Mouse (Mus musculus) fat pad, adult 2 months (tissue): ENCODE data around the gene Ttc9b.
"Not testable (repeated sequence)": the region's sequence is repeated elsewhere in the genome, so short reads cannot be mapped to it uniquely, and the experiment has no call there.

Experiments
- DNase-seq: peaks from one replicate; pipeline ENCODE4 v3.0.0-alpha.2; 2011; ENCODE audit warnings: low read depth, low spot score; ENCODE audit errors: extremely low read depth

Ttc9b gene

DNA sequence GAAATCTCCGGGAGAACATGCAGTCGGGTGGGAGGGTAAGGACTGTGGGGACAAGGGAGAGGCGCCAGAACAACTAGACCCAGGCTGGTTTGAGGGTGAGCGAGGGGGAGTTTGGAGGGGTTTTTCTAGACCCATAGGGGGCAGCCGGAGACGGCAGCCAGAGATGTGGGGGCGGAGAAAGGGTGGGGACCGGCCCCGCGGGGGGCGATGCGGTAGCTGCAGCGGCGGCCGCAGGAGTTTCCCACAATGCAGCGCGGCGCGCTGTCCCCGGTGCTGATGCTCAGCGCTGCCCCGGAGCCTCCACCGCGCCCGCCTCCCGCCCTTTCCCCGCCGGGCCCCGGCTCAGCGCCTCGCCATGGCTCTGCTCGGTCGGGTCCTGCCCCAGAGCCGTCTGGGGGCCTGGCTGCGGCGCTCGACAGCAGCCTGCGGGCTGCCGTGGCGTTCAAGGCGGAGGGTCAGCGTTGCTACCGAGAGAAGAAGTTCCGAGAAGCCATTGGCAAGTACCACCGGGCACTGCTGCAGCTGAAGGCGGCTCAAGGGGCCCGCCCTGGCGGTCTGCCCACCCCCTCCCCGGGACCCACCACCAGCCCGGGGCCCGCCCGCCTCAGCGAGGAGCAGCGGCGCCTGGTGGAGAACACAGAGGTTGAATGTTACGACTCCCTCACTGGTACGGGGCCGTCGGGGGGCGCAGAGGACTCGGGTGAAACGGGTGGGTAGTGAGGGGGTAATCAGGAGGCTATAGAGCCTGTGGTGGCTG lies at the start of gene Ttc9b:
Ttc9b (plus strand) TSS at position 235 of the 757 bp plus-strand sequence.
- DNase-seq = no peak

DNA sequence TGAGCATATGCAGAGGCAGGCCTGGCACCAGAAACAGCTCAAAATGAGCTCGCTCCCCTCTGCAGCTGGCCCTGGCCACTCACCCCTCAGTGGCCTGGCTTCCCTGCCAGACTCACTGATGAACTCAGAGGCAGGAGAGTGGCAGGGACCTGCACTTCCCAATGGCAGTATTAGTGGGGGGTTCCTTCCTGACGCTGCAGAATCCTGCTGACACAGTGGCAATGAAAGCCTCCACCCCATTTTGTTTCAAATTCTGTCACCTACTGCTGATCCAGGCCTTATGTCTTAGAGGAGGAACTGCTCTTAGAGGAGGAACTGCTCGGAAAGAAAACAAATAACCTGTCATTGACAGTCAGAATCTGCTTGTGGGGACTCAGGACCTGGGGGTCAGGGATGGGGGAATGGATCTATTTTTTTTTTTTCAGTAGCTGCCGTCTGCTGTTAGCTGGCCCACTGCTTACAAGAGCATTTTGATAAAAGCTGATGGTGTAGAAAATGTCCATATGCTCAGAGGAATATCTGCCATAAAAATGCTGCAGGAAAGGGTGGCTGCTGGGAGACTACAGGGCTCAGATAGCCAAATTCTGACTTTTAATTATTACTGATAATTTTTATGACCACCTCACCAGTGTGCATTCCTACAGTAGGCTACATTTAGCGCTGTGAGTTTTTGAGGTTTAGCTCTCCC lies 48.9 kb upstream of the Ttc9b start:
- DNase-seq = no peak

DNA sequence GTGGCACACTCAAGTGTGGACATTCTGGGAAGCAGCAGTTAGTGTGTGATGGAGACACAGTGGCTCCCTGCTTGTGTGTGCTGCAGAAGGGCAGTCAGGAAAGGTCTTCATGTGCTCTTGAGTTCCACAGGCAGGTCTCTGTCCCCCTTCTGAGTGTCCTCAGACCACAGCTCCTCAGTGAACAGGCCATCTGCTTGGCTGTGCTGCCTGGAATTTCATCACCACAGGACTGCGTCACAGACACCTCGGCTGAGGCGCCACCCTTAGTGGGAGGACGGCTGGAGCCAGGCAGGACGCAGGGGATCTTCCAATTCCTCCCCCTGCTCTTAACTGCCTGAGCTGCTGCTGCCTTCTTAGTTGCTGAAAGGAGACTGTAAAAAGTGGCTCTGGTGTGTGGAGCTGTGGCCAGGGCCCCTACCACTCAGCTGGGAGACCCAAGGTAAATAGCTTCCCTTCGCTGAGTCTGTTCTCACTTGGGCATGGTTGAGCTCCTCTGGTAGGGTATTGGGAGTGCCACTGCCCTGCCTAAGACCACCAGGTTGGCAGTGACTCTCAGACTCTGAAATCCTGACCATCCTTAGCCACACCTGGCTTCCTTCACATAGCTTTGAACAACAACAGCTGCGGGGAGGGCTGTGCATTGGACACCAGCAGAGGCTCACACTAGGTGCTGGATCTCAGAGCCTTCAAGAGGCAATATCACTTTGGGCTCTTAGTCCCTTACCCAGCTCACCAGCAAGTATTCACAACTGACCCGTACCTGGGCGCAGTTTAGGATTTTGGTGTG lies 48.0 kb upstream of the Ttc9b start:
- DNase-seq = no peak

DNA sequence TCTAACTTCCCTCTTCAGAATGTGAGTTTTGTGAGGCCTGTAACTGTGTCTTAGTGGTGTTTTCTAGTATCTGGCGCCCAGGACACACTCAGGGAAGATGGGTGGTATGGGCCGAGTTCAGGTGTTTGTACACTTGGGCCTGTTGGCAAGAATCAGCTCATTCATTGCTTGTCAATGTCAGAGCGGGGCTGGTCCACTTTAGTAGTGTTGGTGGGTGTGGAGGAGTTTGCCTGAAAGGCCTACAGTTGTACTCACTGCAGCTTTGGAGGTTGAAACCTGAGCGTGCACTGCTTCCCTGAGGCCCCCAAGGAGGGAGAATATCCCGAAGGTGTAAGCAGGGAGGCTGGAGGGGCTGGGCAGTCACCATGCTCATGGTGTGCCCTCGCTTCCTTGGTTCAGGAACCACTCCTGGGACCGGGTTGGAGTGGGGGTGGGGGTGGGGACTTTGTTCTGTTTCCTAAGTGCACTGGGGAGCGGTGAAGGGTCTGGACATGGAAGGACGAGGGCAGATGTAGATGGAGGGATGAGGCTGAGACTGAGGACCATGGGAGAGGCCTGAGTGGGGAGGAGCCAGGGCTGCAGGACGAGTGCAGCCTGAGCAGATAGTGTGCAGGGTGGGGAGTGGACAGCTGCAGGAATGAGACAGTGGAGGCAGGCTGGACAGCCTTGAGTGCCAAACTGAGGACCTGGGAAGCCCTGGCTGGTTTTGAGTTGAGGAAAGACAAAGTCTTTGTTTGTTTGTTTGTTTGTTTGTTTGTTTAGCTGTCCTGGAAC lies 47.0 kb upstream of the Ttc9b start:
- no peak for DNase-seq

DNA sequence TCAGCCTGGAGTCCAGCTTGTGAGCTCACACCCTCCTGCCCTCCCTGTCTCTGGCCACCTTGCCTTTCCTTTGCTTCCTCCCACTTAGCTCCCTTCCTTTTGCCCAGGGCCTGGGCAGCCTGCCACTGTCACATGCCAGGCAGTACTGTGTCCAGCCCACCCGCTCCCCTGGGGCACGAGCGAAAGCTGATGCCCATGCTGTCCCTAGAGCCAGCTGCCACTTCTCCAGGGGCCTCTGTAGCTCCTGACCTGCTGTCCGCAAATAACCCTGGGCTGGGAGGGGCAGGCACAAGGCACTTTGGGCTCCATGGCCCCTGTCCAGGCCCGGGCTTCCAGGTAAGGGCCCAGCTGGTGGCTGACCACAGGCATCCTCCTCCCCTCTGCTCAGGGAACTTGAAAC lies 46.1 kb upstream of the Ttc9b start:
- DNase-seq = no peak

DNA sequence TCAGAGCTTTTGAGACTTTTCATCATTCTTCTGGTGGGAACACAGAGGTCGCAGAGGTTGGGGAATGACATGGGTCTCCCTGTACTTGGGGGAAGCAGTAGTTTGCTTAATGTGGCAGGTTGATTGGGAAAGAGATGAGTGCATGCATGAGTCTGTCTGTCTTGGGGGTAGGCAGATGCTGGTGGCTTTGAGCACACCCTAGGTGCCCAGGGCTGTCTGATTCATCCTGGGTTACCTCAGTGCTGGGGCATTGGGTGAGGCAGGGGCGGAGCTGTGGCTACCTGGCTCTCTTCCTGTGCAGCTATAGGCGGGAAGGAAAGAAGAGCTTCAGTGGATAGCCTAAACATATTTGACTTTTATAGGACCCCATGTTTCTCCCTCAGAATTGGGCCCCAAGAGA lies 45.6 kb upstream of the Ttc9b start:
- DNase-seq = no peak

DNA sequence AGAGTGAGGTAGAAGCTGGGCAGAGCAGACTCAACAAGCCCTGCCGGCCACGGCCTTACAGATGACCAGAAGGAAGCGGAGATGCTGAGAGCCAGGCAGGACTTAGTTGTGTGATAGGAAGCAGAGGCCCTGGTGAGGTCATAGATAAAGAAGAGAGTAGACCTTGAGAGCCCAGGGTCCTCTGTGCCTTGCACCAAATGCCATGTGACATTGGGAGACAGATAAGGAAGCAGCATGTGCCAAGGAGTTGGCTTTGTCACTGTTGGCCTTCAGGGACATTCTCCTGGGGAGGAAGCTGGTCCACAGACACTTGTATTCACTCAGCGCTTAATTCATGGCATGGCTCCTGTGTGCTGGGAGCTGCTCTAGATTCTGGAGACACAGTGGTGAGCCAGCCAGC lies 44.4 kb upstream of the Ttc9b start:
- no peak for DNase-seq

DNA sequence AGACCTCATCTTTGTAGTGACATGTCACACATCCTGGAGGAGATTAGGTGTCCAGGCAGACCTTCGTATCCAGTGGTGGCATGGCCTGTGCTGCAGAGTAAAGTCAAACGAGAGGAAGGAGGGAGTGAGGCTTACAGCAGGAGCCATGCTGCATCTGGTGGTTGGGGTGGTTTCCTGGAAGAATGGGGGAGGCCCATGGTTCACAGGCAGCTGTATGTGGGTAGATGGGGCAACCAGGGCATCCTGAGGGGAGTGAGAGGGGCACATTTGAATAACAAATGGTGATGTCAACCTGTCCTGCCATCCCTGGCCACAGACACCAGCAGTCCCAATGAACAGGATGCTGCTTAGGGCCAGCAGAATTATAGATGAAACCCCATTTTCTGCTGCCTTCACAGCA lies 44.0 kb upstream of the Ttc9b start:
- no peak for DNase-seq

DNA sequence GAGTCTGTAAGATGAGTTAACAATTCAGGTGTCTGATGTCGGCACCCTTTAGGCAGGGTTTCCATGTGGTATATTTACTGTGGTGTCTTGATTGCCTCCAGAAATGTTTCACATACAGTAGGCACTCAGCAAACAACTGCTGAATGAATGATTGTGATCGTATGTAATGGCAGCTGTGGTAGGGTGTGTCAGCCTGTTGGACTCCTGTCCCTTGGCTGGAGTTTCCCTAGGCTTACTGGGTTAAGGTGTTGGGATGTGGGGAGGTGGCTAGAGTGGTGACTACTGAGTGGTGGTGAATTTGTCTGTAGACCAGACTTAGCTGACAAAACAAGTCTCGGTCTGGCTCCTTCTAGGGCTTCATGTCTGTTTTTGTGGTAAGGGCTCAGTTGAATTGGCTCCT lies 43.3 kb upstream of the Ttc9b start:
- DNase-seq = no peak

DNA sequence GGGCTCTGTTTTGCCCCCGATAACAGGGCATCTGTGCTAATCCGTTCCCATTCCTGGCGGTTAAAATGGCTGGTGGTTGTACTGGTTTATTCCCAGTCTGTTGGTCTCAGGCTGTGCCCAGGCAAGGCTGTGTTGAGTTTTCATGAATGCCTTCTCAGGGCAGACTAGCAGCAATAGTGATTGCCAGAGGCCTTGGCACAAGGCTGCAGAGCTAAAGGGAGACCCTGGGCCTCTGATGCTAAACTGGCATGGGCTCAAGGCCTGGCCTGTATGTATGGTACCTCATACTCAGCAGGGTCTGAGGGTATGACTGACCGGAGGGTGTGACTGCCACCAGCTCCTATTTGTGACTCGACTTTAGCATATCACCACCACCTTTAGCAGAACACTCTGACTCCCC lies 42.8 kb upstream of the Ttc9b start:
- DNase-seq = no peak

DNA sequence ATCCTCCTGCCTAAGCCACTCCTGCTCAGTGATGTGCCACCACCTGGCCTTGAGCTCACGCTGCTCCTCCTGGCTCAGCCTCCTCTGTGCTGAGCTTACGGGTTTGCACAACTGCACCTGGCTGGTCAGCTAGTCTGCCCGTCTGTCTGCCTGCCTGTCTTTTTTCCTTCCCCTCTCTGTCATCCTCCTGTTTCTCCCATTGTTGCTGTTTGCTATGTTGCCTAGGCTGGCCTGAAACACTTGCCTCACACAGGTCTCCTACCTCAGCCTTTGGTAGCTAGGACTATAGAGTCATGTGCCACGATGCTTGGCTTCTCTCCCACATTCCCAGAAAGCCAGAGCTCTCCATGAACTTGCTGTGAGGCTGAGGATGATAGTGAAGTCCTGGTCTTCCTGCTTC lies 40.8 kb upstream of the Ttc9b start:
- no peak for DNase-seq

DNA sequence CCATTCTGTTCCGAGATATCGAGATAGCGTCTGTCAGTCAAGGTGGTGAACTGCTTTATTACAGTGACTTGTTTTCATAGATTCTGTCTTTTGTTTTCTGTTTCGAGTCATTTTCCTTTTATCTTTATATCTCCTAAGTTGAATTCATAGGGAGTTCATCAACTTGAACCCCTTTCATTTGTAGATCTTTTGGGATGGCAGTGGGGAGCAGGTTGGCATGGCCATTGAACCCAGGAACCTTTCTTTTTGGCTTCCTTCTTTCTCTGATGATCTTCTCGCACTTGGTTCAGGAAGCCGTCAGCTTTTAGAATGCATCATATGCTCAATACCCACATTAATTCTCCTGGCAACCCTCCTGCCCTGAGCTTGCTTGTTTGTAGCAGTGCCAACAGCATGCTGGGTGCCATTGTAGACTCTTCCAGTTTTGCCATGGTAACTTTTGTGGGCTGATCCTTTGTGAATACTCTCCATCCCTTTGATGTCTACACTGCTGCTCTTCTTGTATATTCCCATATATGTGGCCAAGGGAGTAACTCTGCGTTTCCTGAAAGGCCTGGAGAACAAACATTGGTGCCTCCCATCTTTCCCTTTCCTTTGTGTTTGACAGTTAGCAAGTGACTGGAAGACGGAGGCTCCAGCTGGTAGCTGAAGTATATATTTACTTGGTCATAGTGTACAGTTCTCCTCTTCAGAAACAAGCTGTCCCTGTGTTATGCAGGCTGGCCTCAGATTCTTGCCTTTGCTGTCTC lies 39.8 kb upstream of the Ttc9b start:
- DNase-seq = no peak

DNA sequence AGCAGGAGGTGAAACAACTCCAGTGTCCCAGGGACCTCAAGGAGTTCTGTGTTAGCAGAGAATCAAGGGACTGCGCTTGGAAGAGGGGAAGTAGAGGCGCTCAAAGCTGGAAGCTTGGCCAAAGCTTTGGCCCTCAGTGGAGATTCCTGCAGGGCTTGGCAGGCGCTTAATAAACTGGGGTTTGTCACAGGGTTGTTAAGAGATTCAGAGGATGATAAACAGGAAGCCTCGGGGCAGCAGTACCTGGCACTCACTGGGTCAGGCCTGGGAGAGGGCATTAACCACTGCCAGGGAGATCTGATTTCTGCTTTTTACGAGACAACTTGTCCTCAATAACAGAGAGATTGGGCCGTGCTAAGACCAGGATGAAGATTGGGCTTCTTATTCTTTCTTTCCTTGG lies 32.7 kb upstream of the Ttc9b start:
- no peak for DNase-seq

DNA sequence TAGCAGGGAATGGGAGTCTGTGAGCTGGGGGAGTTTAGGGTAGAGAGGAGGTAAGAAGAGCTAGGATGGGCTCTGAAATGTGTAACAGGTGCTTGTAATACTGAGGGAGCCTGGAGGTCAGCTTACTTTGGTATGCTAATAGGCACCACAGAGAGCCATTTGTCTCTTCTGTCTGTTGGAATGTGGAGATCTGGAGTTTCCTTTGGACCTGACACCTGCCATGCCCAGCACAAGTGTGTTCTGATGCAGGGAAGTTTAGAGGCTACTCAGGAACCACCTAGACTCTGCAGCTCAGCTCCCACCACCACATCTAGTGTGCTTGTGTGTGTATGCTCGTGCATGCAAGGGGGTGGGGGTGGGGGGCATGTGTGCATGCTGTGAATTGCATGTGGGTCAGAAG lies 31.5 kb upstream of the Ttc9b start:
- DNase-seq = no peak

DNA sequence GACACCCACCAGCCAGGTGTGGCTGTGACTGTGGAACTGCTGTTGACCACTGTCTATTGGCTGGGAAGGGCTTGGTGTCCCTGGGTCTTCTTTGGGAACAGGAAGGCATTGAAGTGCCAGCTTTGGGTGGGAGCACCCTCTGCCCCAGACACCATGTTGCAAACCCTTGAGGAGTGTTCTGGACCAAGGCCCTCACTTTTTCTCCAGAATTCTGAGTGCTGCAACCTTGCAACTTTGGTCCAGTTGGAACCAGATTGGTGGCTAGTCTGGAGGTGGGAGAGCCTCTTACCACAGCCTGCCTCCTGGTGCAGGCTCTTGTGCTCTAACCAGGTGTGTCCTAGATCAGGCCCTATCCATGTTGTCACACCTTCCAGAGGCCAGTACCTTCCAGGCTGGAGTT lies 28.7 kb upstream of the Ttc9b start:
- DNase-seq = no peak

DNA sequence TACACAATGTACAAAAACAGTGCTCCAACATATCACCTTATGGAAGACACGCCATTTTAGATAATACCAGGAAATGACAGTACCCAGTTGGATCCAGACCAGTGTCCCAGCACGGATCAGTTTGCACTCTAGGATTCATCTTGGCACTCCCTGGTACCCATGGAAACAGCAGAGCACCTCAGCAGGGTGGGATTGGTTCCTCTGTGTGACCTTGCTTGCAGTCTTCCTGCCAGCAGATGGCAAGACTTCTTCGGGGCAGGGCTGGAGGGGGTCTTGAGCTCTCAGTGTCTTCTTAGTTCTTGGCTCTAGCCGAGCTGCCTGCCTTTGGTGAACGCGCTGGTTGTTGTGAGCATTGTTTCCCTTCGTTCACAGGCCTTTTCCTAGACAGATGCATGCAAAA lies 26.0 kb upstream of the Ttc9b start:
- no peak for DNase-seq

DNA sequence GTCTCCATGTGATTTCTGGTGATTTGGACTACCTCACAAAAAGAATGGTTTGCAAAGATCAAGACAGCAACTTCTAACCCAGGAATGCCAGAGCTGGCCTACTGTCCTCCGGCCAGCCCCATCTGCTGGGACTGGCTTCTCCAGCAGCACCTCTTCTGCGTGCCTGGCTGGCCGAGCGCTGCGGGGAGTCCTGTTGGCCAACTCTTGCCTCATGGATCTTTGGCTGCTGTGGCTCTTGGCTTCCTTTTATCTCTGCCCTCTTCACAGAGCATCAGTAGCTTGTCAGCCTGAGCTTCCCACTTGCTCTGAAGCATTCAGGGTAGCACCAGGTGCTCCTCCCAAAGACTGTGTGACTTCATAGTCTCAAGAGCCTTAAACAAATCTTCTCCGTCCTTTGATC lies 25.5 kb upstream of the Ttc9b start:
- no peak for DNase-seq

DNA sequence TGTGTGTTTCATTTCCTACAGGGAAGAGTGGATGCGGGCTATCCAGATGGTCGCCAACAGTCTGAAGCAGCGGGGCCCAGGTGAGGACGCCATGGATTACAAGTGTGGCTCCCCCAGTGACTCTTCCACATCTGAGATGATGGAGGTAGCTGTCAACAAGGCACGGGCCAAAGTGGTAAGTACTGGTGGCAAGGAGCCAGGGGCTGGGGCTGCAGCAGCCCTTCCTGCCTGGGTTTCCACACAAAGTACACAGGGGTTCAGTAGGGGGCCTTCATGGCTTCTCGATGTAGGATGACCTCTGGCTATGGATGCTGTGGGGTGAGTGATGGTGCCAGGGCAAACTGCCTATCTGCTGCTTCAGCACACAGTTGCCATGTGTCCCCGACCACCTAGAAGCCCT lies 24.9 kb upstream of the Ttc9b start:
- not testable (repeated sequence) for DNase-seq

DNA sequence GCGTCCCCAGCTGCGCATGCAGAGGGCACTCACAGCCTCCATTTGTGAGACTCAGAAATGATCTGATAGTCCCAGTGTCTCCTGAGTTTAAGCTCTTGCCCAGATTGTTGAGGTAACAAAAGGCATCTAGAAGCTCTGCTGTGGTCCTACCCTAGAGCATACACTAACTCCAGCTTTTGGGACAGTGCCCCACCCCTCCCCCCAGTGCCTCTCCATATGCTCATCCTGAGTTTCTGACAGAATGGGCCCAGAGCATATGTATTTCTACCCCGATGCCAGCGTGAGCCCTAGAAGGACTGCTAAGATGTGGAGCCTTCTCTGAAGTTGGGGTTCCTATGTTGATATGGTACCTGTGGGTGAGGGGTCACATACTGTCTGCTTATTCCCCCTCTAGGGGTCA lies 22.3 kb upstream of the Ttc9b start:
- DNase-seq = no peak

DNA sequence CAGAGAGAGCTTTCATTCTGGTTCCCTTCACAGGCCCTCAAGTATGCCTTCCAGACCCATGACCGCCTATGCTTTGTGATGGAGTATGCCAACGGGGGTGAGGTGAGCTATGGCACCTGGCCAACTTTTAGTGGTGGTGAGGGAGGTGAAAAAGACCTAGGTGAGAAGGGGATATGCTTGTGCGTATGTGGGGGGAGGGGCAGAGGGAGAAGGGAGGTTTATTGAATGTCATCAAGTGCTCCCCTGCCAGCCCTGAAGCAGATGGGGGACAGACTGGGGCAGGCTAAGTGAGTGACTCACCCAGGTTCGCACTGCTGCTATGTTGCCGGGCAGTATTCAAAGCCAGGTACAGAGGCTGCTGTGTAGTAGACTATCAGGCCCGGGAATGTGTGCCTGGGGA lies 20.5 kb upstream of the Ttc9b start:
- no peak for DNase-seq

DNA sequence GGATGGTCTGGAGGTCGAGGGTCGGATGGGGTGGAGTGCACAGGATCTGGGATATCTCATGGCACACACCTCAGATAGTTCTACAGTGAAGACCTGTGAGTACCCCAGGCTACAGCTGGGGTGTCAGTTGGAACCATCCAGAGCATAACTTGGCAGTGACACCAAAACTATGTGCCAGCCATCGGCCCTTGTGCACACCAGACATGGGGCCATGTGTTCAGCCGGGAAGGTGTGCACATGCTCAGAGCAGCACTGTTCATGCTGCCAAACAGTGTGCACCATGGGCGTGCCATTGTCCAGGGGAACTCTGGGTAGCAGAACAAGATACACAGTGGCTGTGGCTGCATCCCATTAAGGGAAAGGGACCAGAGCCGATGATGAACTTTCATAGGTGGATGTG lies 19.0 kb upstream of the Ttc9b start:
- DNase-seq = no peak
